Mouse (Mus musculus) midbrain, postnatal 0 days (tissue): Measurements from ENCODE around the gene P2rx5. TPM values are rescaled to one million over a fixed set of nuclear protein-coding genes. Genes with fewer than 3 reads are reported as not detected.

Experiments used
- ATAC-seq: fragments of 200-750 bp; cut with Nextera tagmentation; 2 replicates; pipeline ENCODE4 v1.8.0; 2017; ENCODE audit warnings: moderate number of reproducible peaks, mild to moderate bottlenecking, moderate TSS enrichment, moderate library complexity; ENCODE audit not compliant: low FRiP score
- DNase-seq: peaks from one replicate; pipeline ENCODE4 v3.0.0-alpha.2; 2015; ENCODE audit warnings: low spot score
- H3K27ac ChIP-seq: fragments of 300-500 bp; sonication (generic); 2 replicates; pipeline ENCODE4 v1.5.1; 2014; ENCODE audit warnings: low read depth, mild to moderate bottlenecking, low read length, mixed read lengths
- H3K27me3 ChIP-seq: fragments of 300-500 bp; sonication (generic); 2 replicates; pipeline ENCODE4 v1.6.1; 2014; ENCODE audit warnings: low read length, control low read depth, mixed read lengths; ENCODE audit not compliant: insufficient read depth
- H3K36me3 ChIP-seq: fragments of 300-500 bp; sonication (generic); 2 replicates; pipeline ENCODE4 v1.6.1; 2014; ENCODE audit warnings: low read length, control low read depth, mixed read lengths; ENCODE audit not compliant: insufficient read depth
- H3K4me1 ChIP-seq: fragments of 300-500 bp; sonication (generic); 2 replicates; pipeline ENCODE4 v1.6.1; 2014; ENCODE audit warnings: mild to moderate bottlenecking, control low read depth, antibody characterized with exemption, low read length, mixed read lengths; ENCODE audit not compliant: insufficient read depth
- H3K4me2 ChIP-seq: fragments of 300-500 bp; sonication (generic); 2 replicates; pipeline ENCODE4 v1.6.1; 2014; ENCODE audit warnings: low read depth, mild to moderate bottlenecking, low read length, mixed read lengths; ENCODE audit not compliant: poor library complexity, severe bottlenecking
- H3K4me3 ChIP-seq: fragments of 300-500 bp; sonication (generic); 2 replicates; pipeline ENCODE4 v1.5.1; 2014; ENCODE audit warnings: low read depth, mild to moderate bottlenecking, low read length, moderate library complexity
- H3K9ac ChIP-seq: fragments of 300-500 bp; sonication (generic); replicated peaks from 2 replicates; pipeline ENCODE4 v1.6.1; 2014; ENCODE audit warnings: mild to moderate bottlenecking, low read length, moderate library complexity, mixed read lengths; ENCODE audit not compliant: poor library complexity, severe bottlenecking
- H3K9me3 ChIP-seq: fragments of 300-500 bp; sonication (generic); 2 replicates; pipeline ENCODE4 v1.6.1; 2016; ENCODE audit warnings: low read length, control low read depth
- CTCF ChIP-seq: IDR thresholded peaks from 2 replicates; pipeline ENCODE4 v1.5.1; 2016; ENCODE audit warnings: antibody characterized with exemption, mild to moderate bottlenecking
- WGBS: fragments of 180-500 bp; shearing (Covaris S2); extraction: QIAGEN DNeasy Blood & Tissue Kit; methylation state at CpG from one replicate; pipeline ENCODE4 v1.1.7; 2014; 5-methylcytosine and 5-hydroxymethylcytosine counted together
- polyA plus RNA-seq: library from polyadenylated mRNA; unstranded; fragments of >200 nt; fragmentation: Nextera tagmentation; extraction: Ambion mirVana; gene quantifications from 2 replicates; pipeline ENCODE4 v1.2.1, GENCODE M21; 2015
- total RNA-seq: library from RNA; depleted of rRNA; stranded (reverse); fragments of >200 nt; gene quantifications from 2 replicates; pipeline ENCODE4 v1.2.3, GENCODE M21; 2014; rRNA removed

Gene P2rx5
- total RNA-seq (1.1 TPM in 1 of 2 replicates, not detected in the other), polyA plus RNA-seq (0.28 and 0.50 TPM in 2 replicates)

- WGBS, result 4% methylated on average over 49 of the region's 49 CpGs
- peak; percentile 34 for DNase-seq
- H3K27me3 ChIP-seq, result peaks cover 11% of the 10 kb centered on the region
Measured at GRCm38 (mm10) chr11:73159957-73160810, at the start of gene P2rx5. P2rx5 (plus strand) TSS chr11:73160421.

GRCm38 (mm10) chr11:73111414-73111813 lies 48.8 kb upstream of the P2rx5 start:
- no peak overlapping the region for H3K9ac ChIP-seq
- no peak overlapping the region for H3K27ac ChIP-seq
- no peaks in the 10 kb centered on the region for H3K27me3 ChIP-seq
- no peak for TF ChIP-seq CTCF
- H3K9me3 ChIP-seq, result no peaks in the 10 kb centered on the region
- no peak for ATAC-seq
- 62% methylated on average over 6 of the region's 6 CpGs for WGBS
- no peaks in the 10 kb centered on the region for H3K4me1 ChIP-seq
- no peak overlapping the region for H3K4me3 ChIP-seq
- DNase-seq, result no peak
- H3K36me3 ChIP-seq, result no peaks in the 10 kb centered on the region
- H3K4me2 ChIP-seq, result no peak overlapping the region

More at GRCm38 (mm10) chr11:73159957-73160810, at the start of gene P2rx5:
- Histone ChIP-seq H3K4me2 (peak within 1 kb of the TSS; percentile 66), H3K4me3 (peak within 1 kb of the TSS; percentile 35), H3K9ac (peak within 1 kb of the TSS; percentile 52), H3K4me1 (no peaks in the 10 kb centered on the region), H3K36me3 (no peaks in the 10 kb centered on the region), H3K9me3 (no peaks in the 10 kb centered on the region), H3K27ac (no peak within 1 kb of the TSS)
- no peak for ATAC-seq
- TF ChIP-seq CTCF, result no peak

GRCm38 (mm10) chr11:73126495-73126894 lies 33.7 kb upstream of the P2rx5 start:
- Histone ChIP-seq H3K27me3 (no peaks in the 10 kb centered on the region), H3K9ac (no peak overlapping the region), H3K4me2 (no peak overlapping the region), H3K4me1 (no peaks in the 10 kb centered on the region), H3K4me3 (no peak overlapping the region), H3K9me3 (no peaks in the 10 kb centered on the region), H3K36me3 (no peaks in the 10 kb centered on the region), H3K27ac (no peak overlapping the region)
- TF ChIP-seq CTCF, result no peak
- 89% methylated on average over 6 of the region's 6 CpGs for WGBS
- ATAC-seq, result no peak
- no peak for DNase-seq

GRCm38 (mm10) chr11:73131020-73131419 lies 29.2 kb upstream of the P2rx5 start:
- Histone ChIP-seq H3K9me3 (no peaks in the 10 kb centered on the region), H3K27ac (no peak overlapping the region), H3K9ac (no peak overlapping the region), H3K27me3 (no peaks in the 10 kb centered on the region), H3K4me2 (no peak overlapping the region), H3K4me1 (no peaks in the 10 kb centered on the region), H3K36me3 (no peaks in the 10 kb centered on the region), H3K4me3 (no peak overlapping the region)
- WGBS, result 81% methylated on average over 7 of the region's 7 CpGs
- peak; percentile 63 for TF ChIP-seq CTCF
- ATAC-seq, result no peak
- peak; percentile 39 for DNase-seq

- no peak for ATAC-seq
- no peak for DNase-seq
- Histone ChIP-seq H3K27me3 (no peaks in the 10 kb centered on the region), H3K9ac (no peak overlapping the region), H3K4me1 (0 out of 2 replicates have a peak, but pooled peaks cover 4% of the 10 kb centered on the region), H3K4me2 (no peak overlapping the region), H3K4me3 (no peak overlapping the region), H3K36me3 (no peaks in the 10 kb centered on the region), H3K27ac (no peak overlapping the region), H3K9me3 (no peaks in the 10 kb centered on the region)
- over 99% methylated on average over 6 of the region's 6 CpGs for WGBS
- TF ChIP-seq CTCF, result no peak
Measured at GRCm38 (mm10) chr11:73132999-73133398, 27.2 kb upstream of the P2rx5 start.

- Histone ChIP-seq H3K4me3 (no peak overlapping the region), H3K27ac (no peak overlapping the region), H3K4me2 (no peak overlapping the region), H3K36me3 (no peaks in the 10 kb centered on the region), H3K9ac (no peak overlapping the region), H3K9me3 (no peaks in the 10 kb centered on the region), H3K27me3 (no peaks in the 10 kb centered on the region), H3K4me1 (0 out of 2 replicates have a peak, but pooled peaks cover 4% of the 10 kb centered on the region)
- ATAC-seq (no peak), DNase-seq (no peak)
- TF ChIP-seq CTCF, result no peak
- 92% methylated on average over 5 of the region's 5 CpGs for WGBS
Measured at GRCm38 (mm10) chr11:73134222-73134621, 26.0 kb upstream of the P2rx5 start.
